Mouse (Mus musculus) right cerebral cortex, adult 18-20 months (tissue): ENCODE data around the gene Scgb2b18.
"Not testable (repeated sequence)": the region's sequence is repeated elsewhere in the genome, so short reads cannot be mapped to it uniquely, and the experiment has no call there.

Experiments
- DNase-seq: peaks from one replicate; pipeline ENCODE4 v3.0.0; 2022; ENCODE audit warnings: mixed read lengths

Scgb2b18 gene

GRCm38 (mm10) chr7:33173764-33174163 is at the start of gene Scgb2b18:
Gene Scgb2b18, minus strand, starts transcription at chr7:33173864.
- DNase-seq = not testable (repeated sequence)

GRCm38 (mm10) chr7:33185268-33185667 is 11.6 kb upstream of the Scgb2b18 start, which contains the start of gene Scgb1b18:
Gene Scgb1b18, plus strand, starts transcription at chr7:33185568.
- DNase-seq = not testable (repeated sequence)
